Mouse (Mus musculus) frontal cortex, postnatal 14 days (tissue): ENCODE data around the gene Gtpbp10.

ENCODE experiments used
- DNase-seq, 2 experiments: peaks; one replicate each; pipeline ENCODE4 v3.0.0; 2022; ENCODE audit warnings: low spot score in 2 of 2

Gene Gtpbp10

DNA sequence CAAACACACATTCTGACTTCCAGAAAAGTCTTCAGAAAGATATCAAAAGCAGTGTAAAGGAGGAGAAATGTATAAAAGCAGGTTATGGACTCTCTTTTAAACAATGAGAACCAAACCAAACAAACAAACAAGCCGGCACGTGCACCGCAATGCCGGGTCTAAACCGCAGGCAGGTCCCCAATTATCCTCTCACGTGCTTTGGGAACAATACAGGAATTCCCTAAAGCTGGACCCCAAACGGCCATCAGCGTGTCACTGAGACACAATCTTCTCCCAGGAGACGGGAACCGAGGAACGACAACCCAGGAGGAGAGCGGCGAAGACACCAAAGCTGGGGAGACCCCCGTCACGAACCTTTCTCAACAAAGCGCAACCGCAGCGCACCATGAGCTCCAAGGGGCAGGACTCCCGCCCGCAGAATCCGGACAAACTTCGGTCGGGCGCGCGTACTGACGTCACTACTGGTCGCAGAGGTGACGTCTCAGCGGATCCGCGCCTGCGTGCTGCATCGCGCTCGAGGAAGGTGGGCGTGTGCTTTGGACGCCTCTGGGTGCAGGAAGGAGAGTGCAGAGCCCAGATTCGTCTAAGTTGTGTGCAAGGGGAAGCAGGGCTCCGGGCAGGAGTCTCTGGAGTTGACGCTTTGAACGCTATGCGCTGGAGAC lies at the start of gene Gtpbp10:
TSS of gene Gtpbp10 (minus strand) at position 460 of the 662 bp plus-strand sequence.
- peak; percentile 86 to 90 for DNase-seq

GRCm38 (mm10) chr5:5587686-5588085 lies 28.3 kb upstream of the Gtpbp10 start:
- no peak for DNase-seq

GRCm38 (mm10) chr5:5573749-5574317 lies 14.5 kb upstream of the Gtpbp10 start, which contains the start of gene Gm8773:
Gene Gm8773, plus strand, starts transcription at chr5:5573799.
- DNase-seq, result peak in 1 of 2 experiments; percentile 9

DNA sequence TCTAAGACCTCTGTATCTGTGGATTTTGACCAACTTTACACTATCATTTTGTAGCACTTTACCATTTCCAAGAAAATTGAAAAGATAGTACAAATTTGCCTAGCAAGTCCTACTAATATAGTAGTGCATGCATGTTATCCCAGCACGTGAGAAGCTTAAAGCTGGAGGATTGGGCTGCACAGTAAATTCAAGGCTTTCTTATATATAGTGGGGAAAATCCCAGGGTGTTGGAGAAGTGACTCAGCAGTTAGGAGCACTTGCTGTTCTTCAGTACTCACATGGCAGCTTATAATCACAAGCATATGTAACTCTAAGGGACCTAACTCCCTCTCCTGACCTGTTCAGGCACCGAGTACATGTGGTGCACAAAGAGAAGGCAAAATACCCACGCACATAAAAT lies 3.1 kb upstream of the Gtpbp10 start:
- DNase-seq, result no peak

- no peak for DNase-seq
These were observed 1.8 kb upstream of the Gtpbp10 start for GRCm38 (mm10) chr5:5561041-5561706.

- DNase-seq, result no peak
These were observed 460 bp upstream of the Gtpbp10 start for GRCm38 (mm10) chr5:5559798-5560197.

GRCm38 (mm10) chr5:5551110-5551509 lies 8.2 kb downstream of the Gtpbp10 start:
- DNase-seq, result no peak

DNA sequence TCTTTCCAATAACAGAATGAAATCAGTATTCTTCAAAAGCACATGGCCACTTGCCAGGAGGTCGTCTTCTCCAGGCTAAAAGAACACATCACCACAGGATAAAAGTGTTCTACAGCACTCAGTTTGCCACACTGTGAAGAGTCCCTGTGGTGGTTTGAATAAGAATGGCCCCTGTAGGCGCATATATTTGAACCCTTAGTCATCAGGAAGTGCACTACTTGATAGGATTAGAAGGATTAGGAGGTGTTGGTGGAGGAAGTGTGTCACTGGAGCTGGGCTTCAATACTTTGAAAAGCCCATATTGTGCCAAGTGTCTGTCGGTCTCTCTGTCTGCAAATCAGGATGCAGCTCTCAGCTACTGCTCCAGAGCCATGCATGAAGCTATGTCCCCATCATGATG lies 19.0 kb downstream of the Gtpbp10 start:
- no peak for DNase-seq

DNA sequence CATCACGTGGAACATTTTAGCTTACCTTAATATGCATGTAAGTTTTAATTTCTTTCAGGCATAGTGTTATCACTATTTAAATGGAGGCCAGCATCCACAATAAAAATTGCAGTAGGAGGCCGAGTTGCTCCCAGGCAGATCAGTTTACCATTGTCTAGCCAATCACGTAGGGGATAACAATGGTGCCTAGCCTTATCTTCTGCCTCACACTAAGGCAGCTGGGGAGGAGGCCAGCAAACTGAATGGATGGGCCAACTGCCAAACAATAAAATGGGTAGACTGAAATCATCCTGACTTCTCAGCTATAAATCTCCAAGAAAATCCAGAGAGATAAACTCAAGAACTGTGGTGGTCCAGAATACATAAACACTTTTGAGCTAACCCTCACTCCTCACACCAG lies 19.6 kb downstream of the Gtpbp10 start:
- DNase-seq, result no peak

- no peak for DNase-seq
These were observed 23.2 kb downstream of the Gtpbp10 start for GRCm38 (mm10) chr5:5536131-5536530.

DNA sequence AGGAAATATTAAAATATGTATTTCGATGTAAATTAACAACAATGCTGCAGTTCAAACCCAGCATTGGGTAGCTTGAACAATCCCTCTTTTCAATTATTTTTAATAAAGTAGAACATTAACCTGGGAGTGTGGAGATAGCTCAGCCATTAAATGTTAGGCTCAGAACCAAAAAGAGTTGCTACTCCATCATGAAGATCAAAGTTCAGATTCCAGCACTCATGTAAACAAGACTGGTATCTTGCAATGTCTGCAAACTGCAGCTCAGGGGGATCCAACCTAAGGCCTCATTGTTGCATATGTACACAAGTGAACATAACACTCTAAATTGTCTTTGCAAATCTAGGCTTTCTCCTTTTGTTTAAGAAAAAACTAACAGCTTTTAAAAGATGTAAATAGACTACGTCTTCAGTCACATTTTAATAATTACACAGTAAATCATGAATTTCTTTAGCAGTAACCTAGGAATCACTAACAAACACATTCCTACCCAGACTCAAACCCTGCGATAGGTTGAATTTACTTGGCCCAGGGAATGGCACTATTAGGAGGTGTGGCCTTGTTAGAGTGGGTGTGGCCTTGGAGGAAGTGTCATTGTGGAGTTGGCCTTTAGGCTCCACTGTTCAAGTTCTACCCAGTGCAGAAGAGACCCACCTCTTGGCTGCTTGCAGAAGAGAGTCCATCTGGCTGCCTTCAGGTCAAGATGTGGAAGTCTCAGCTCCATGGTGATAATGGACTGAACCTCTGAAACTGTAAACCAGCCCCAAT lies 25.5 kb downstream of the Gtpbp10 start:
- no peak for DNase-seq

DNA sequence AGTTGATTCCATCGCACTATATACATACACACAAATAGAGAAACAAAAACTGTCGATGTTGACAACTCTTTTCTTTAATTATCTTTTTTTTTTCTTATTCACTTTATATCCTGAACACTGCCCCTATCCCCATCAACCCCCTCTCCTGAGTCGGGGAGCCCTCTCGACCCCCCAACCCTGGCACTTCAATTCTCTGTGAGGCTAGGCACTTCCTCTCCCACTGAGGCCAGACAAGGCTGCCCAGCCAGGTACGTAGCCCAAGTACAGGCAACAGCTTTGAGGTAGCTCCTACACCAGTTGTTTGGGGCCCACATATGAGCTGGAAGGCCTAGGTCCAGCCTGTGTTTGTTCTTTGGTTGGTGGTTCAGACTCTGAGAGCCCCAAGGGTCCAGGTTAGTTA lies 43.9 kb downstream of the Gtpbp10 start:
- DNase-seq, result no peak

GRCm38 (mm10) chr5:5514196-5515076 lies 44.9 kb downstream of the Gtpbp10 start, which contains the start of gene Cldn12:
Gene Cldn12, minus strand, starts transcription at chr5:5514958.
- DNase-seq, result peak; percentile 95

GRCm38 (mm10) chr5:5511401-5511800 lies 47.9 kb downstream of the Gtpbp10 start:
- DNase-seq, result no peak

- DNase-seq, result no peak
These were observed 48.3 kb downstream of the Gtpbp10 start for GRCm38 (mm10) chr5:5510989-5511388.

DNA sequence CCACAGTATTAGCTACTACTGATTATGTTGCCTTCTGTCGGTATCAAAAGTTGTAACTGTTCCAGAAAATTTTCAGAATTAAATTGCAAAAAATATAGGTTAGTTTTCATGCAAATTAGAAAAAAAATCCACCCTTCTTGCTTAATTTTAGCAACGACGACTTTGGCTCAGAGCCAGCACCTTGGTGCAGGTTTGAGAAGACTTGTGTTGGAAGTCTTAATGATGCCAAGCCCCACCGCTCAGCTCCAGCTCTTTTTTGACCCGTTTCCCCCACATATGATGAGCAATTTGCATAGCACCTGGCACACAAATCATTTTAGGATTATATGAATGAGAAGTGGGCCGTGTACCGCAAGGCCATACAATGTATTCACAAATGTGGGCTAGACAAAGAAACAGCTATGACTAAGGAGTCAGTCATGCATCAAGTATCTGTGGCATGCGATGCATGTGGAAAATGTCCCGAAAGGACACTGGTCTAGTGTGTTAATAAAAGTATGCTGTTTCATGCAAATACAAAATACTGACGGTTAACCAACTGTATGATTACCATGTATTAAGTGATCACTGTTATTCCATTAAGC lies 48.9 kb downstream of the Gtpbp10 start:
- no peak for DNase-seq

GRCm38 (mm10) chr5:5508231-5508630 lies 51.1 kb downstream of the Gtpbp10 start:
- DNase-seq, result no peak

GRCm38 (mm10) chr5:5507701-5508225 lies 51.6 kb downstream of the Gtpbp10 start:
- peak in 1 of 2 experiments; percentile 57 for DNase-seq

GRCm38 (mm10) chr5:5504456-5504855 lies 54.9 kb downstream of the Gtpbp10 start:
- no peak for DNase-seq

DNA sequence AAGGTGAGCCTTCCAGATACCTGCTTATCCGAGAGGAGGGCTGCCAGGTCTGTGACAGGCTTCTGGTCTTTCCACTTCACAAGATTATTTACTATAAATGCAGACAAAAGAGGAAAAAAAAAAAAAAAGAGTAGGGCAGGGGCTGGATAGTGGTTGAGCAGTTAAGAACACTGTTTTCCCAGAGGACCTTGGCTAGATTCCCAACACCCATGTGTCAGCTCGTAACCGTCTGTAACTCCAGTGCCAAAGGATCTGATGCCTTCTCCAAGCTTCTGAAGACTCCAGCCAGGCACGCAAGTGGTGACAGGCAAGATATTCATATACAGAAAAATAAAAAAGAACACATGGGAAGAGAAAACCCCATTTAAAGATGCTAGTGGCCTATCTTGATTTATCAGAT lies 56.0 kb downstream of the Gtpbp10 start:
- no peak for DNase-seq

DNA sequence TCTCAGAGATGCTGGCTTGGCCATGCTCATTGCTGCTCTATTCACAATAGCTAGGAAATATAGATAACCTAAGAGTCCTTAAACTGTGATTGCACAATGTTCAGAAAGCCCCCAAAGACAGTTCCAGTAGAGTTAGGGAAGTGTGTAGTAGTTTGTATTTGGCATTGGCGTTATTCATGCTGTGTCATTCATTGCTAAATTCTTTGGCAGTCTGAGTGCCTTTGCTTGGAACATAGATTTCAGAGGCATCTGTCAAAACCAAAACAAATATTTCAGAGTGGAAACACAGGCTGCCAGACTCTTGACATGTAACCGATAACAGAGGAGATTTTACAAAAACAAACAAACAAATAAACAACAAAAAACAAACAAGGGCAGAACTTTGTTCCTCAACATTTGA lies 57.8 kb downstream of the Gtpbp10 start:
- no peak for DNase-seq
